In the genomic region with DNA sequence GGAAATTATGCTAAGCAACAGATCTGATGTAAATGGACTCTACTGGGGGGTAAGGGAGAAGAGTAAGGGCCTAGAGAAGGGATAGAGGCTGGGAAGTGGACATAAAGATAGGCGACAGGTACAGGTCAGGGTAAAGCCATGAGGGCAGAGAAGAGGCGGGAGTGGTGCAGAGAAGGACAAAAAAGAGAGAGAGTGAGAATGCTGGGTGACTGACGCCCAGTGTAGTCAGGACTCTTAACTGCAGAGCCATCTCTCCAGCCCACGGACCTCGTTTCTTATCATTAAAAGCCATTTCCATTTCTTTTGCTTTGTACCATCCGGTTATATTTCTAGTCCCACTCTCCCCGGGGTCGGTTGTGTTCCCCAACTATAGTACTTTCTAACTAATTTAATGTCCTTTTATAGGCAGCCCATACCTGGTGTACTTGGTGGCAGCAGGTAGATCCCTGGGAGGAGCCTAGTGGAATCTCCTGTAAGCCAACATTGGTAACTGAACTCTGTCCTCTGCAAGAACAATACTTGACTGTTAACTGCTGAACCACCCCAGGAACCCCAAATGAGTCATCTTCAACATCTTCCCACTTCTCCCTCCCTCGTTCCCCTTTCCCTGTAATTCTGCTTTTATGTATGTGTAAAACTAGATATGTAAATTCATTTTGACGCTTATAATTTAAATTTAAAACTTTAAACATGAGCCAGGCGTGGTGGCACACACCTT, we compare ENCODE assay signal across 13 mouse cellular contexts.
"Had no signal": no experiment of that assay in that cellular context is flagged by ENCODE, and none has a peak within 500 bp of the region (broad histone marks: within the 10 kb centered on the region; RNA-seq: fewer than 3 reads in every experiment).

No protein-coding gene starts in this region.

- H3K4me2 ChIP-seq: limb, embryonic 12.5 days; lung, embryonic 15.5 days; midbrain, embryonic 11.5 days; midbrain, embryonic 15.5 days; neural tube, embryonic 12.5 days had no signal

- H3K27ac ChIP-seq: layer of hippocampus, adult 2 months; limb, embryonic 12.5 days; lung, embryonic 15.5 days; macrophage; midbrain, embryonic 15.5 days; neural tube, embryonic 12.5 days; stomach, postnatal 0 days had no signal

- H3K9ac ChIP-seq: limb, embryonic 12.5 days; lung, embryonic 15.5 days; midbrain, embryonic 15.5 days; neural tube, embryonic 12.5 days had no signal

- H3K27me3 ChIP-seq: limb, embryonic 12.5 days; lung, embryonic 15.5 days; midbrain, embryonic 15.5 days; neural tube, embryonic 12.5 days had no signal

- DNase-seq: kidney, postnatal 10 days; kidney, postnatal 4 days; lung, postnatal 14 days; right cerebral cortex, postnatal 4 days; thymus, postnatal 14 days had no signal

- H3K9me3 ChIP-seq: limb, embryonic 12.5 days; lung, embryonic 15.5 days; midbrain, embryonic 15.5 days; neural tube, embryonic 12.5 days had no signal

- ATAC-seq: midbrain, embryonic 15.5 days had no signal

- H3K4me3 ChIP-seq: layer of hippocampus, adult 2 months; limb, embryonic 12.5 days; lung, embryonic 15.5 days; midbrain, embryonic 15.5 days; neural tube, embryonic 12.5 days had no signal

- H3K4me1 ChIP-seq: limb, embryonic 12.5 days; lung, embryonic 15.5 days; midbrain, embryonic 15.5 days; neural tube, embryonic 12.5 days had no signal
